Mouse (Mus musculus) forebrain, embryonic 14.5 days (tissue): ENCODE measurements around the gene Bdh2. TPM values are rescaled to one million over a fixed set of nuclear protein-coding genes. Genes with fewer than 3 reads are reported as not detected.

ENCODE experiments used
- ATAC-seq: fragments of 200-750 bp; cut with Nextera tagmentation; 2 replicates; pipeline ENCODE4 v1.8.0; 2017; ENCODE audit warnings: mild to moderate bottlenecking, moderate library complexity
- DNase-seq: peaks from one replicate; pipeline ENCODE4 v3.0.0-alpha.2; 2015; ENCODE audit warnings: low spot score
- H3K27ac ChIP-seq: fragments of 300-500 bp; sonication (generic); 2 replicates; pipeline ENCODE4 v1.5.1; 2014; ENCODE audit warnings: low read depth, mild to moderate bottlenecking, control low read depth, low read length, moderate library complexity
- H3K27me3 ChIP-seq: fragments of 300-500 bp; sonication (generic); replicated peaks from 2 replicates; pipeline ENCODE4 v1.6.1; 2014; ENCODE audit warnings: low read length, control low read depth, mixed read lengths; ENCODE audit not compliant: control insufficient read depth, insufficient read depth
- H3K36me3 ChIP-seq: fragments of 300-500 bp; sonication (generic); 2 replicates; pipeline ENCODE4 v1.6.1; 2014; ENCODE audit warnings: low read length, control low read depth; ENCODE audit not compliant: control insufficient read depth, insufficient read depth
- H3K4me1 ChIP-seq: fragments of 300-500 bp; sonication (generic); 2 replicates; pipeline ENCODE4 v1.6.1; 2014; ENCODE audit warnings: antibody characterized with exemption, low read length, control low read depth; ENCODE audit not compliant: control insufficient read depth, insufficient read depth
- H3K4me2 ChIP-seq: fragments of 300-500 bp; sonication (generic); 2 replicates; pipeline ENCODE4 v1.6.1; 2014; ENCODE audit warnings: mild to moderate bottlenecking, control low read depth, low read length
- H3K4me3 ChIP-seq: fragments of 300-500 bp; sonication (generic); 2 replicates; pipeline ENCODE4 v1.5.1; 2014; ENCODE audit warnings: low read depth, low read length, control low read depth
- H3K9ac ChIP-seq: fragments of 300-500 bp; sonication (generic); 2 replicates; pipeline ENCODE4 v1.6.1; 2014; ENCODE audit warnings: mild to moderate bottlenecking, low read length, control low read depth, moderate library complexity
- H3K9me3 ChIP-seq: fragments of 300-500 bp; sonication (generic); replicated peaks from 2 replicates; pipeline ENCODE4 v1.6.1; 2016; ENCODE audit warnings: low read length, control low read depth, mixed read lengths; ENCODE audit not compliant: control insufficient read depth
- WGBS: fragments of 180-500 bp; shearing (Covaris S2); extraction: QIAGEN DNeasy Blood & Tissue Kit; methylation state at CpG from one replicate; pipeline ENCODE4 v1.1.7; 2014; 5-methylcytosine and 5-hydroxymethylcytosine counted together
- polyA plus RNA-seq: library from polyadenylated mRNA; unstranded; fragments of >200 nt; fragmentation: Nextera tagmentation; extraction: Ambion mirVana; gene quantifications from 2 replicates; pipeline ENCODE4 v1.2.1, GENCODE M21; 2014

The Bdh2 gene
- polyA plus RNA-seq, 1 experiment from 2014 or later, result 3.8 TPM

DNA sequence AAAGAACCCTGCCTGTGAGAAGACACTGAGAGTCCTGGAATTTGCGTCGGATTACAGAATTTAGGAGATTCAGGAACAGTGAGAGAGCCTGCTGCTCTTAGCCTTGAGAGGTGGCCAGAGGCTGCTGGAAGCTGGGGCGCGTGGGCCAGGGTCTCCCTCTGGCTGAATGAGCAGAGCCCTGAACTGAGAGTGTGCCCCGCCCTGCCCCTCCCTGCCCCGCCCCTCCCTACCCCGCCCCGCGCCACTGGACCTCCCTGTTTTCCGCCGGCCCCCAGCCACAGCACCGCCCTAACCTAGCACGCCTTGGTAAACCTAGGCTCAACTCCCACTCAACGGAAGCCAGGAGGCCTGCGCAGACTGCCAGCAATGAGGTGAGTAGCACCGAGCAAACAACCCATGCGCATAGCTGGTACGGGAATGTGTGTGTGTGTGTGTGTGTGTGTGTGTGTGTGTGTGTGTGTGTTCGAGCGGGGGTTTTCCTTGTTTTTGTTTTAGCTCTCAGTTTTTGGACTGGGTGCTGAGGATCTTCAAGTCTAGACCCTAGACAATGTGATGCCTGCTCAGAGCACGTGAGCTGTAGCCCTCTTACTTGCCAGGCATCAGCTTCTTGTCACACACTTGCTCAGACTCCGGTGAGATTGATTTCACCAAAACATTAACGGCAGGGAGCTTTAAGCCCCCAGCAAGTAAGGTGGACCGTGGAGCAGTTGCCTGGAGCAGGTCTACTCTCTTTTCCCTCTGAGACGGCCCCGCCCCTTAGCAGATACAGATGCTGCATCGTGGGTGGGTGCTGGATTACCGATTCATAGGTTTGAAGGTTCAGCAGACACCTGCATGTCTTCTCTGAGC is 26.6 kb downstream of the Bdh2 start, which contains the start of gene Slc9b2:
TSS of gene Slc9b2 (plus strand) at position 290 of the 849 bp plus-strand sequence.
- ATAC-seq, result peak; percentile 84
- Histone ChIP-seq H3K27ac (no peak within 1 kb of the TSS), H3K9ac (peak within 1 kb of the TSS; percentile 49), H3K9me3 (no peaks in the 10 kb centered on the region), H3K4me2 (peak within 1 kb of the TSS; percentile 62), H3K27me3 (no peaks in the 10 kb centered on the region), H3K36me3 (no peaks in the 10 kb centered on the region), H3K4me1 (peaks cover 4% of the 10 kb centered on the region; the same call in 1 of the 2 replicates), H3K4me3 (peak within 1 kb of the TSS; percentile 30)
- DNase-seq, result peak; percentile 54
- WGBS, result 11% methylated on average over 27 of the region's 28 CpGs

DNA sequence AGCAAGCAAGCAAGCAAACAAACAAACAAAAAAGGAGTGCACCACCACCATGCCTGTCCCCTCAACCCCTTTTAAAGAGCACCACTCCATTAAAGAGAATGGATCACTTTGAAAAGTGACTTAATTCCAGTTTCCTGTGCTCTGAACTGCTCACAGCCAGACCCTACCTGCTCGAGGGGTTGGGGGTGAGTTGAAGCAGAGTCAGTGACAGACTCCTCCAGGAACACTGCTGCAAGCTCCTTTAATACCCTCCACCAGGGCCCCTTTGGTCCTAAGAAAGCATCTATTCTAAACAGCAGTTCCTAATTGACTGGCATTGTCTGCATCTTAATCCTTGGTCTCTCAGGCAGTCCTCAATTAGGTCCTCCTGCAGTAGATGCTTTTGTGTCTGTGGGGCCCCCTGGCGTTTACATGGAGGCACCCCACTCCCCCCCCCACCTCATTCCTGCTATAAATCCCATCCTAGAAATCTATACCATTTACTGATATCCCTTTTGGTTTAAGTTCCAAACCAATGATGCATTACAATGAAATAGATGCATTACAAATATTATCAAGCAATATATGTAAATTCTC is 32.0 kb downstream of the Bdh2 start:
- Histone ChIP-seq H3K9ac (no peak overlapping the region), H3K9me3 (0 out of 2 replicates have a peak, but pooled peaks cover 4% of the 10 kb centered on the region), H3K27ac (no peak overlapping the region), H3K4me2 (no peak overlapping the region), H3K36me3 (no peaks in the 10 kb centered on the region), H3K4me1 (no peaks in the 10 kb centered on the region), H3K27me3 (no peaks in the 10 kb centered on the region), H3K4me3 (no peak overlapping the region)
- ATAC-seq (no peak), DNase-seq (no peak)
- WGBS, result 0% methylated on average over 2 of the region's 2 CpGs

DNA sequence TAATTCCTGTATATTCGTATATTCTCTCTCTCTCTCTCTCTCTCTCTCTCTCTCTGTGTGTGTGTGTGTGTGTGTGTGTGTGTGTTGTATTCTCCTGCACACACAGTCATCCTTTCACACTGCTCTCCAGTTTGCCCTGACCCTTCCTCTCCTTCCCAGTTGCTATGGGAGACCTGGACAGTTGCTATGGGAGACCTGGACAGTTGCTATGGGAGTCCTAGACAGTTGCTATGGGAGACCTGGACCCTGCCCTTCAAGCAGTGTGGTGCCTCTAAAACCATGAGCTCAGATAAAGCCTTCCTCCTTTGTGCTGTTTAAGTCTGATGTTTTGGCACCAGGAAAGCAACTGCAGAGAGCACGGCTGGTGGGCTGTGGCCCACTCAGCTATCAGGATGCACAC is 32.7 kb downstream of the Bdh2 start:
- ATAC-seq (peak; percentile 54; the same call in 1 of the 2 replicates), DNase-seq (no peak)
- Histone ChIP-seq H3K4me3 (no peak overlapping the region), H3K4me1 (no peaks in the 10 kb centered on the region), H3K27ac (no peak overlapping the region), H3K9me3 (0 out of 2 replicates have a peak, but pooled peaks cover 4% of the 10 kb centered on the region), H3K27me3 (no peaks in the 10 kb centered on the region), H3K9ac (no peak overlapping the region), H3K36me3 (no peaks in the 10 kb centered on the region), H3K4me2 (no peak overlapping the region)
- WGBS, result 25% methylated on average over 2 of the region's 2 CpGs

DNA sequence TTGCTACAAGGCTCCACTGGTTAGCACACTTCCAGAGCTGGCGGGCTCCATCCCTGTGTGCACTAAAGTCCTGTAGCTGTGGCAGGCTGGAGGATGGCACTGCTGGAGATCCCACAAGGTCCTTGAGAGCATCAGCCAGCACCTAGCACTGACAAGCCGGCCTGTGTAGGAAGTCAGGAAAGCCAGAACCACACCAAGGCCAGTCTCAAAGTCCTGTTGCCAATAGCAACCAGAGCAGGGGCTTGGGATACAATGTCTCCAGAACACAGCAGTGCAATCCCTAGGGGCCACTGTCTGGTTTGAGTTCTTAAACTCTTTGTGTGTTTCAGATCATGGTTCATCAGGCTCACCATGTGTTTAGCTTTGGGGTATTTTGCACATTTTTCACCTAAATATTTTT is 33.8 kb downstream of the Bdh2 start:
- H3K36me3 ChIP-seq, result no peaks in the 10 kb centered on the region
- H3K4me1 ChIP-seq, result no peaks in the 10 kb centered on the region
- WGBS, result 83% methylated on average over 2 of the region's 2 CpGs
- ATAC-seq (no peak), DNase-seq (no peak)
- no peak overlapping the region for H3K4me3 ChIP-seq
- no peak overlapping the region for H3K27ac ChIP-seq
- H3K27me3 ChIP-seq, result no peaks in the 10 kb centered on the region
- no peak overlapping the region for H3K4me2 ChIP-seq
- no peak overlapping the region for H3K9ac ChIP-seq
- 0 out of 2 replicates have a peak, but pooled peaks cover 4% of the 10 kb centered on the region for H3K9me3 ChIP-seq

DNA sequence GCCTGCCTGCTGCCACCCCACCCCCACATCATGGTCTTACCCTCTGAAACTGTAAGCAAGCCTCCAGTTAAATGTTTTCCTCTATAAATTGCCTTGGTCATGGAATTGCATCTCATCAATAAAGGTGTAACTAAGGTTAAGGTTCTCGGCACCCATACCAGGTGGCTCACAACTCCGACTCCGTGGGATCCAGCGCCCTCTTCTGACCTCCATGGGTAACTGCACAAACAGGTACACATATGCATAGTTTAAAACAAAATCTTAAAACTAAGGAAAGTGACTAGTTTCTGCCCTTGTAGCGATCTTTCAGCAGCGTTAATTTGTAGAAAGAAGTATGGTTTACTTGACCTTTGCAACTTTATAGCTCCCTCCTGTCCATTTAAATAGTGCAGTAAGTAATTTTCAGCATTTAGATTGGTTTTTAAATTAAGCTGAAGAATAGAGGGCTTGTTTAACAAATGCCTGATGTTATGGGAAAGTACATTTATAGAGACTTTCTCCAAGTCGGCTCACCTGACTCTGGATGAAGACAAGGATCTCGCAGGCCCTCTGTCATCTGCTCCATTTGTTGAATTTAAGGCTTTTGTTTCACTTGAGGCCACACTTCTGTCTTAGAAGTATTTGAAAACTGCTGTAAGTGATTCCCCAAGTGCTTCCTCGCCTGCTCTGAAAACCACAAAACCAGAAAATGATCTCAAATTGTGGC is 34.9 kb downstream of the Bdh2 start:
- H3K9me3 ChIP-seq, result 0 out of 2 replicates have a peak, but pooled peaks cover 4% of the 10 kb centered on the region
- 92% methylated on average over 9 of the region's 9 CpGs for whole genome bisulfite sequencing
- H3K4me2 ChIP-seq, result no peak overlapping the region
- no peak overlapping the region for H3K4me3 ChIP-seq
- H3K27me3 ChIP-seq, result no peaks in the 10 kb centered on the region
- DNase-seq (no peak), ATAC-seq (no peak)
- no peaks in the 10 kb centered on the region for H3K4me1 ChIP-seq
- no peaks in the 10 kb centered on the region for H3K36me3 ChIP-seq
- H3K9ac ChIP-seq, result no peak overlapping the region
- no peak overlapping the region for H3K27ac ChIP-seq

DNA sequence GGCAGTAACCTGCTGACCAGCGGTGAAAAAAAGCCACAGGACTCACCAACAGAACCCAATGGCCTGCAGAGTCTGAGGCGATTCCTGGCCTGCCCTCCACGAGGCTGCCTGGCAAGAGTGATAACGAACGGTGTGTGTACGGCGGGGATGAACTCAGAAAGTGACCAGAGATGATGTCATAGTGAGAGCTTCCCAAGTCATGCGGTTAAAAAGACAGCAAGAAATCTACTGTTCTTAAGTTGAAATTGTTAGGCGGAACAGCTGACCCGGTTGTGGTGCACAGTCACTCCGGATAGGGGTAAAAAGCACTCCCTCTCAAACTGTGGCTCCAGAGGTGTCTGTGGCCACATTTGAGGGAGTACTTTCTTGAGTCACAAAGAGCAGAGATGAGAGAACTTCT is 37.3 kb downstream of the Bdh2 start:
- WGBS, result 91% methylated on average over 11 of the region's 11 CpGs
- Histone ChIP-seq H3K9me3 (0 out of 2 replicates have a peak, but pooled peaks cover 4% of the 10 kb centered on the region), H3K27me3 (no peaks in the 10 kb centered on the region), H3K4me1 (no peaks in the 10 kb centered on the region), H3K4me2 (no peak overlapping the region), H3K9ac (no peak overlapping the region), H3K27ac (no peak overlapping the region), H3K4me3 (no peak overlapping the region), H3K36me3 (no peaks in the 10 kb centered on the region)
- ATAC-seq (no peak), DNase-seq (no peak)

DNA sequence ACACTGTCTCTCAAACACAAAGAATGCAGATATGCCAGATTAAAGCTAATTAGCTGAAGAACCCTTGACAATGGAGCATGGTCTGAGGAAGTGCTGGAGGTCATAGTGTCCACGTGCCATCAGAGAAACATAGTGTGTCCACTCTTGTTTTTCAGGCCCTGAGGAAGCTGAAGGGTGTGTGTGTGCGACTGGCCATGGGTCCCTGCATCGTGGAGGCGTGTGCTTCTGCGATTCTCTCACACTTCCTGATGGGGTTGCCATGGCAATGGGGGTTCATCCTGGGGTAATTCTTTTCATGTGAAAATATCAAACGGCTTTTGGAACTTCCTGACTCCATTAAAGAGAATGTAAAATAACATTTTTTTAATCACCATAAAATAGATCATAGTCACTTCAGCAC is 43.3 kb downstream of the Bdh2 start:
- H3K27me3 ChIP-seq, result no peaks in the 10 kb centered on the region
- H3K4me1 ChIP-seq, result no peaks in the 10 kb centered on the region
- no peaks in the 10 kb centered on the region for H3K9me3 ChIP-seq
- no peak overlapping the region for H3K9ac ChIP-seq
- no peak overlapping the region for H3K4me3 ChIP-seq
- DNase-seq, result no peak
- WGBS, result 50% methylated on average over 6 of the region's 6 CpGs
- H3K36me3 ChIP-seq, result no peaks in the 10 kb centered on the region
- H3K4me2 ChIP-seq, result no peak overlapping the region
- no peak overlapping the region for H3K27ac ChIP-seq
- no peak for ATAC-seq

DNA sequence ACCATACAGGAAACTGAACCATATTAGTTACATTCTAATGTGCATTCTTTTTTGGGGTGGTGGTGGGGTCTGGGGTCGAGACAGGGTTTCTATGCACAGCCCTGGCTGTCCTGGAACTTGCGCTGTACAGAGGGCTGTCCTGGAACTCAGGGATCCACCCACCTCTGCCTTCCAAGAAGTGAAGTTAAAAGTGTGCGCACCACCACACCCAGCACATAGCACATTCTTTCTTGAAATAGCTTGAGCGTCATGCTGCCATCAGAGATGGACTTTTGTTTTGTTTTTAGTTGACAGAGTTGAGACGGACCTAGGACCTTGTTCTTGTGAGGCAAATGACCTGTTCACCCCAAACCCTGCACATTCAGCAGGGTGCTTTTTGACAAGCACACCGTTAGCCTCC is 46.2 kb downstream of the Bdh2 start:
- H3K36me3 ChIP-seq, result no peaks in the 10 kb centered on the region
- H3K9me3 ChIP-seq, result no peaks in the 10 kb centered on the region
- ATAC-seq (no peak), DNase-seq (no peak)
- no peak overlapping the region for H3K27ac ChIP-seq
- no peak overlapping the region for H3K4me3 ChIP-seq
- 84% methylated on average over 6 of the region's 6 CpGs for WGBS
- no peaks in the 10 kb centered on the region for H3K4me1 ChIP-seq
- no peak overlapping the region for H3K9ac ChIP-seq
- H3K4me2 ChIP-seq, result no peak overlapping the region
- no peaks in the 10 kb centered on the region for H3K27me3 ChIP-seq
